Mouse (Mus musculus): ENCODE data around the gene Mad1l1.

Gene Mad1l1

DNA sequence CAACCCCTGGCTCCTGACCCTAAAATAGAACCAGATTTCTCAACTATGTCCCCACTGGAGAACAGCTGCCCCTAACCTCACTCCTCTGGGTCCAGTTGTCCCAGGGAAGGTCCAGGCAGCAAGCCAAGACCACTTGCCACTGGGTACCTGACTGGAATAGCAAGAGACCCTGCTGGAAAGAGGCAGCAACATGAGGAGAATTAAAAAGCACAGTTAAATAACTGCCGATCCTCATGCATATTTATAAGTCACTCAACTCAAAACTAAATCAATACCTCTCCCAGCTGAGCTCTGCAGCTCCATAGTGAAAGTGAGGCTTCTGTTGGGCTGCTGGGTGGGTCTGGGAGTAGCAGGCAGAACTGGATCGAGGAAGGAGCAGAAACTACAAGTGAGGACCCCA, 226.1 kb downstream of the Mad1l1 start:
- no peak for DNase-seq (ENCODE audit: low spot score in 2 of 2)

DNA sequence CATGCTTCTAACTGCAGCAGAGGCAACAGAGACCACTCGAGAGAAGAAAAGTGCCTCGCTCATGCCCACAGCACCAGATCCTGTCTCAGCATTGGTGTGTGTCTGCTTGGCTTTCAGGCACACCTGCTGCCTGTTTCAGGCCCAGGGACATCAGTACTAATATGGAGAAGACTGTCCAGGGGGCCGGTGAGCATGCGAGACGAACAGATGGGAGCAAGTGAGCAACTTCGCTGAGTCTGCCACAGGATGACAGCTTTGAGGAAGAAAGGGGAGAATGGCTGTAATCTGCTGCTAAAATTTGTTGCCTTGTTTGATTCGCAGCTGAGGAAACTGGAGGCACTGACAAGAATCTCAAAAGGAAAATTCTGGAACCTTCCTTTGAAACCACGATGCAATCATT, 227.9 kb downstream of the Mad1l1 start:
- no peak for DNase-seq (ENCODE audit: low spot score in 2 of 2)

DNA sequence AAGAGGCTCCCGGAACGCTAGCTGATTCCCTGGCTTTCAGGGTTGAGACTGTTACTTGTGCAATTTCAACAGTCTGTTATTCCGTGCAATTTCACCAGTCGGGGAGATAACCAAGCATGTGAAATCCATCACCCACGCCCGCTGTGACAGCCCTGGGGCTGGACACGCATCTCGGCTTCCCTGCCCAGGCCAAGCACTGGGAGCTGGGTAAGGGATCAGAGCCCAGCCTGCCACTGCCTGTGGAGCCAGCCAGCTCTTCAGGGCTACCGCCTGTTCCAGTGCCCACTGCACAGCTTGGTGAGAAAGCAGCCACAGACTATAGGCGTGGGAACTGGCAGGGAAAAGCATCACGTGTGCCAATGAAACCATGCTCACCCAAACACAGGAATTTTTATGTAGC, 229.8 kb downstream of the Mad1l1 start:
- no peak for DNase-seq (ENCODE audit: low spot score in 2 of 2)

DNA sequence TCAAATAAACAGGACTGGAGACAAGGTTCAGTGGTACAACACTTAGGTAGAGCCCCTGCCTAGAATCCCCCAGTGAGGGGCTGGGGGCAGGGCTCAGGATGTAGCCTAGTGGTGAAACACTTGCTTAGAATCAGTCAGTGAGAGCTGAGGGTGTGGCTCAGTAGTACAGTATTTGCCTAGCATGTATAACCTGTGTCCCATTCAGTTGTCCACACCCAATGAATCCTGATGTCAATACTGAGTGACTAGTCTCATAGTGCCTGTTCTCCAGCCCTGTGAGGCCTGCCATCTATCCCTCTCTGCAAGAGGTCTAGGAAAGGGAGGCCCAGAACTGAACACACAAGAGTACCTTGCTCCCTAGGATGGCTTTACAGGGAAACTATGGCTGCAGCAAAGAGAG, 232.1 kb downstream of the Mad1l1 start:
- no peak for DNase-seq (ENCODE audit: low spot score in 2 of 2)

DNA sequence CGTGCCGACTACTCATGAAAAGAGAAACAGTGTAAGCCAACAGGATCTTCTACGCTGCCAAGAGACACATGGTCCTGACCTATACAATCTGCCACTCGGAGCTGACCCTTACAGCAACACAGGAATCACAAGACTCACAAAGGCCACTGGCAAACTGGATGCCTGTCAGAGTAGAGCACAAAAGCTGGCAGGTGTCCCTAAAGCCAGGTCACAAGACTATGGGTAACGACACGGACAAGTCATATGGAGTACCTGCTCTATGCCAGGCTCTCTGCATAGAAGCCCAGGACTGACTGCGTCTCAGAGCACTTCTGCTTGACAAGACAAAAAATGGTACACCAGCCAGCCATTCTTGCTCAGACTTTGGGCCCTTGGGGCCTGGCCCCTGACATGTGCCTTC, 234.1 kb downstream of the Mad1l1 start:
- DNase-seq (ENCODE audit: low spot score in 2 of 2): no peak

DNA sequence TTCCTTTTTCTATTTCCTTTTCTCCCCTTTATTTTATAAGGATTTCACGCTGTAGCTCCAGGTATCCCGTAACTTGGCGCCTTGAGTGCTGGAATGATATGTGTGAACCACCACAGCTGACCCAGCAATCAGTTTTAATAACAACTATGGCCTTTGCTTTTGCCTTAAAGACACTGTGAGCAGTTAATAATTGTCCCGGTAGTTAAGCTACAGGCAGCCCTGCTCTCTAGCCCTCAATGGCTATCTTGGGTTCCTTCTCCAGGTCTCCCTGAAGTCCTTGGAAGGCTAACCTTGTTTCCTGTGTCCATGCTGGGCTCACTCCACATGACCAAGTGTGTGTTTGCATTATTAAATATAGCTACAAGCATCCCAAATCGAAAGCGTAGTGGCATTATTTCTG, 237.0 kb downstream of the Mad1l1 start:
- no peak for DNase-seq (ENCODE audit: low spot score in 2 of 2)

DNA sequence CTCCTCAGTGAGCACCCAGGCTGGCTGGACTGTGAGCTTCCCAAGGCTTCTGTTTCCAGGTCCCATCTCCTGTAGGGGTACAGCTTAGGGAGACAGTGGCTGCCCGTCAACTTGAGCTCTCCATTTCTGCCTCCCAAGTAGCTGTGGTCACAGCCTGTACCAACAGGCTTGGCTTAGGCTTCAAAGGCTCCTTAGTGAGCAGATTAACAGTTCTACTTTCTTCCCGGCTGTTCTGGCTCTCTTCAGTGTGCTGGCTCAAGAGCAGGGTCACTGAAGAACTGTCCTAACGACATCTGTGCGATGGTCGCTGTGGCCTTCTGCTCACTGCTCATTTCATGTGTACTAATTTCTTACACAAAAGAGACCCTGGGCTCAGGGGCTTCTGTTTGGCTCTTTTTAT, 237.4 kb downstream of the Mad1l1 start:
- no peak for DNase-seq (ENCODE audit: low spot score in 2 of 2)

DNA sequence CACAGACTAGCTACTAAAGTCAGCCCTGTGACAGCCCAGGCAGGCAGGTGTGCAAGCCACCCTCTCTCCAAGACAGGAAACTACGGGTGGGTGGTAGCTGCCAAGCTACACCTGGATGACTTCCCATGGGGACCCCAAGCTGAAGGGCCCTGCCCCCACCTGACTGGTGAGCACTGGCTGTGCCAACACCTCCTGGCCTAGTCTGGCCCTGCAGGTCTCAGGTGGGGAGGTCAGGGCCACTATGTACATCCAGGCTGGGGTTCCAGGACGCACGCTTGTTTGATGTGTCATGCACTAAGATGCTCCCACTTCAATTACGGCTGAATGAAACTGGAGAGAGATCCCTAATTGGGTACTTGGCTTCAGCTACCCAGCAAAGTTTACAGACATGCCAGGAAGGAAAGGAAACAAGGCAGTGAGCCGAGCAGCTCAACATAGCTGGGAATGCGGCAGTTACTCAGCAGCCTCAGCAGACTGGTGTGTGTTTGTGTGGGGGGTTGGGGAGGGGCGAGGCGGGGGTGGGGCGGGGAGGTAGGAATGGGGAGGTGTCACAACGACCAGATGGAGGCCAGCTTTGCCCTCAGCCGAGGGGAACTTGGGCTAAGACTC, 239.0 kb downstream of the Mad1l1 start:
- DNase-seq (ENCODE audit: low spot score in 2 of 2): no peak

DNA sequence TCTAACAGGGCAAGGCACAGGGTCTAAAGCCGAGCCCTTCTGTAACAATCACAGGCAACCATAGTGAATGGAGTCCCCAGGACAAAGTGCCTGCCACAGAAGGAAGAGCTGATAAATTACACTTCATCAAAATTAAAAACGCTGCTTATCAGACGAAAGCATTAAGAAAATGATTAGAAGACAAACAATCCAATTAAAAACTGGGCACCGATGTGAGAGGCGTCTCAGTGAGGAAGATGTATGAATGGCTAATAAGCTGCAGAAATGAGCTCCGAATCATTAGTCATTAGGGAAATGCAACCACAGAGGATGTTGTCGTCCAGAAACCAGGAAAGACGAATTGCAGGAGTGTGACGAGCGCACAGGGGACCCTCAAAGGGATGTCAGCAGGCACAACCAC, 240.3 kb downstream of the Mad1l1 start:
- no peak for DNase-seq (ENCODE audit: low spot score in 2 of 2)

DNA sequence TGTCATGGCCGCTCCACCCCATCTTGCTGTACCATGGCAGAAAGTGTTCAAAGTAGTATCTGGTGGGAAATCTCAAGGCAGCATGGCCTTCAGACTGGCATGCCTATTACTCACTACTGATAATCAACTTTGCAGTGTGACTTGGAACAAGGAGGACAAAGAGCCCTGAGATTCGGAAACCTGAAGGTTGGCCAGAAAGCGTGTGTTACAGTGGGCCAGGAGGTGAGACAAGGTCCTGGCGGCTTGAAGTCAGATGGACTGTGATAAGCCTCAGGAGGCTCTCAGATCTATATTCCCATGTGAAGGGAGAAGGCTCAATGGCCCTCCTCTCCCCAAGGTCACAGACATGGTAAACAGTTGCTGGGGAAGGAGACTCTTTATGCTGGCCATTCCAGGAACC, 241.8 kb downstream of the Mad1l1 start:
- DNase-seq (ENCODE audit: low spot score in 2 of 2): no peak

DNA sequence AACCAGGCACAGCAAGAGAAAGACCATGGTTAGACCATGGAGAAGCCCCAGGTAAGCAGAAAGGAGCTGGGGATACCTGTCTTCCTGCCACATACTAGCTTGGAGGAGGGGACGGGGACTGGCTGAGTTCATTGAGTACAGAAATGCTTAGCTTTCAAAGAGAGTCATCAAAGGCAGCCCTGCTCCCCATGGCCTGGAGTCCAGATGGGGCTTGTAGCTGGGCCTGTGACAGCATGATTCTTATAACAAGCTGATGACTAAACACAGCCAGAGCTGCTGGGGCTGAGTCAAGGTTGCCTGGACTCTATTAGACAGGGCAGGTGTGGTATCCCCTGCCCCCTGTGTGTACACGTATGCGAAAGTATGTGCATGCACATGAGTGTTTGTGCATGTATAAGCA, 242.9 kb downstream of the Mad1l1 start:
- no peak for DNase-seq (ENCODE audit: low spot score in 2 of 2)

DNA sequence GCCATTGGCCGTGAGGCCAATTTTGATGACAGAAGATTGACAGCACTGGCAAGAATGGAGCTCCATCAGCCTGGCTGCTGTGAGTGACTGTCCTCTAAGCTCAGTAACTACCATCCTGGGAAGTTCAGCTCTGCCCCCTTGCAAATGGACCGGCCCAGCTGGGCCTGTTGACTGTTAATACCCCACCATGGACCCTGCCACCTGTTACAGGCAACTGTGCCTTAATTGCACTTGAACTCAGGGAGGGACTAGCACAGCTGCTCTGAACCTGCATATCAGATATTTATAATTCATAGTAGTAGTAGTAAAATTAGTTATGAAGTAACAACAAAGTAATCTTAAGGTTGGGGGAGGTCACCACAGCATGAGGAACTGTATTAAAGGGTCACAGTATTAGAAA, 244.9 kb downstream of the Mad1l1 start:
- DNase-seq (ENCODE audit: low spot score in 2 of 2): no peak

DNA sequence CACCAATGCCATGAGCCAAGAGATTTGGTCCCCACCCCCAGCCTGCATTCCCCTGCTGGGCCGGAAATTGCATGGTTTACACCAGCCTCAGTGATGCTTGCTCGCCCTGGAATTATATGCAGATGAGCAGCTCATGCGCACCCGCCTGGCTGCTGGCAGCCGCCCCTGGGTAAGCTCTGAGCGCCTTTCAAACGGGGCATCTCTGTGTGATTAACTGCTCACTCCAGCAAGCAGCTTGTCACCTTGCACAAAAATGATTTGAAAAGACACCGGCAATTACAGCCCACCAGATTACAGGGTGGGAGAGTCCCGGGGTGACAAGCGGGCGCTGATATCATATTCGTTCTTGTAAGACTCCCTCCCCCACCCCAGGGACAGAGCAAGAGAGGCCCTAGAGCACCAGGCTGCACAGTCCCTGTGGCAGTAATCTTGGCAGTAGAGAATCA, 247.7 kb downstream of the Mad1l1 start:
- no peak for DNase-seq (ENCODE audit: low spot score in 2 of 2)

DNA sequence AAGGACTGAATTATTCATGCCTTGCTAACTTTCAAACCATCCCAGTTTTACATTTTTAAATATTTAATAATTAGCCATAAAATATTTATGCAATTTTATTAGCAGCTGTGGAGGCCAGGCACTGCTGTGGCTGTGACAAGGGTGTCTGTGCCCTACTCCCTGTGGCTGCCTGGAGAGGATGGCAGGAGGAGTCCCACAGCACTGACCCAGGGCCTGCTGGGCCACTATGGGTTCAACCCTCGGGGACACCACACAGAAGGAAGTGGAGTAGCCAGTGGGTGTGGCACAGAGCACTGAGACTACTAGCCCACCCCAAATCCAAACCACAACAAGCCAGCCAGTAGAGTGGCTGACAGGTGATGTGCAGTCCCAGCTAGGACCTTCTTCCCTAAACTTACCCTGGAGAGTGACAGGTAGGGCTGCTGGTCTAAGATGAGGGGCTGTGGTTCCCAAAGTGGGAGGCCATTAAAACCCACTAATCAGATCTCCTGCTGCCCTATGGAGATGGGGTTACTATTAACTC, 248.1 kb downstream of the Mad1l1 start:
- DNase-seq (ENCODE audit: low spot score in 2 of 2): no peak

DNA sequence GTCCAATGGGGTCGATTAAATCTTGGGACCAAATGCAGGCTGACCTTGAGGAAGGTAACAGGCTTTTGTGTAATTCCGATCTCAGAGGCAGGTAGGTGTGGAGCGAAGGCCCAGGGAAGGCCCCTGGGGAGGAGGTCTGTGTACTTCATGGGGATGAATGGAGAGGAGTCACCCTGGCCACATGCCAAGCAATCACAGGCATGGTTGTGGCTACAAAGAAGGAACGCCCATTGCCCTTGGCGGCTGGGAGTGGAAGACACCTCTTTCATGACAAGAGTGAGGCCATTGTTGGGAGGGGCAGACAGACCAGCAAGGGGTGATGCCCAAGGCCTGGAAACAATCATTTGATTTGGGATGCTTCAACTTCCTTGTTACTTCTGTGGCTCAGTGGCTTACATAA, 252.8 kb downstream of the Mad1l1 start:
- DNase-seq (ENCODE audit: low spot score in 2 of 2): no peak

DNA sequence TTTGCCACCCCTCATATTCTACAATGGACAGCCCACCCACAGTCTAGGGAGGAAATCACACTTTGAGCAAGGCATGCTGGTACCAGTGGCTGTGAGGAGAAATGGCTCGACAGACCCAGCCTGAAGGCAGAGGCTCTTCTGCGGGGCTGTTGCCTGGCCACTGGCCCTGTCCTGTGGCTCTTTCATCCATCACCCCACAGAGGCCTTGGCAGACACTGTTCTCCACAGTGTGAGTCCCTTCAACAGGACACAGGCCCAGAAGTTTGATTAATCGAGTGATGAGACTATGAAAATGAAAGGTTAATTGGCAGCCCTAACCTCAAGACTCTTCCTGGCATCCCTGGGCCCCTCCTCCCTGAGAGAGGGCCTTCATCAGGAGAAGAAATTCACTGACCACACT, 253.3 kb downstream of the Mad1l1 start:
- DNase-seq (ENCODE audit: low spot score in 2 of 2): no peak

DNA sequence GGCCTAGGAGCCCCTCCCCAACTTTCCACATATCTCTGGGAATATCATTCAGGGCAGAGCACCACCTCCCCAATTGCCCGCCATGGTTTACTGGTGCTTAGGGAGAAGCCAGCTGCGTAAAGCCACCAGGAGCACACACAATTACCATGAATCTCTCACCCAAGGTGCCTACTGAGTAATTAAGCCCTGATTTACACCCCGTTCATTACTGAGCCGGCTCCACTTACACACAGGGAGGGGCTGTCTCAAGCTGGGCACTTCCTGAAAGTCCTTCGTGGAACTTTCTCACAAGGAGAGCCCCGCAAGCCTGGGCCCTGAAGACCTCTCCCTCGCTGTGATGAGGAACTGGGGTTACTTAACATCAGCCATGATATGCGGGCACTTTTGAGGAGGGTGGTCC, 254.6 kb downstream of the Mad1l1 start:
- no peak for DNase-seq (ENCODE audit: low spot score in 2 of 2)

DNA sequence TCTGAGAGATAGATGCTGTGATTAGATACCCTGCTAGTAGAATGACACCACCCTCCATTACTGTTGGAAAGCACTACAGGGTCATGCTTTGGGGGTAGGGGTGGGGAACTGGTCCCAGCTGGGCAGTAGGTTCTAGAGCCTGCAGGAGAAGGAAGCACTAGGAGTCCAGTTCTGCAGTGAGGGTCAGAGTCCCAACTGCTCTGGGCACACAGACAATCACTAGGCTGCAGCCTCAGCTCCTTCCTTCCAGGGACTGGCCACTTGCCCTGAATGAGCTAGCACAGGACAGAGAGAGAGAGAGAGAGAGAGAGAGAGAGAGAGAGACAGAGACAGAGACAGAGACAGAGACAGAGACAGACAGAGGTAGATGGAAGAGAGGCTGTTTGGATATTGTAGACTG, 255.1 kb downstream of the Mad1l1 start:
- no peak for DNase-seq (ENCODE audit: low spot score in 2 of 2)

DNA sequence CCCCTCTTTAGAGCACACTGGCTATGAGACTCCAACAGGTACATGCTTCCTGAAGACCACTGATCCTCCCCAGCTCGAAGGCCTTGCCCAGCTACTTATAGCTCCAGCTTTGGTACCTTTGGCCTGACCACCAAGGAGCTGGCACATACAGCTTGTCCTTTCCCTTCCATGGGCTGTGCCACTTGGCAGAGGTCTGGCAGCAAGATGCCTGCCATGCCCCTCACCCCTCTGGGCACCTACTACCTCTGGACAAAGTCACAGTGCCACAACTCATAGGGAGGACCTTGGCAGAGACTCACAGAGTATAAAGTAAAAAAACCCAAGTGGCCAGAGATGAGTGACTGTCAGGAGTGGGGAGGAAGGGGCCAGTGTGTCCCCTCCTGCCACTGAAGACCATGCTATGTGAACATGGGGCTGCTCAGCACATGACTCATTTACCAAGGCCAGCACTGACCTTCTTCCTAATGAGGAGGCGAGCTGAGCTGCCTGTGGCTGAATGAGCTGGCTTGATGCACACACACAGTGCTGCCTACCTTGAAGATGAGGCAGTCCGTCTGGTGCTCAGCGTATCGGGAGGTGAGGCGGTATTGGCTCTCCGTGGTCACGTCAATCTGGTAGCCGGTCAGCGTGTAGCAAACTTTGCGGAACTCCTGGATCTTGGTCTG, 255.9 kb downstream of the Mad1l1 start:
- DNase-seq (ENCODE audit: low spot score in 2 of 2): no peak

DNA sequence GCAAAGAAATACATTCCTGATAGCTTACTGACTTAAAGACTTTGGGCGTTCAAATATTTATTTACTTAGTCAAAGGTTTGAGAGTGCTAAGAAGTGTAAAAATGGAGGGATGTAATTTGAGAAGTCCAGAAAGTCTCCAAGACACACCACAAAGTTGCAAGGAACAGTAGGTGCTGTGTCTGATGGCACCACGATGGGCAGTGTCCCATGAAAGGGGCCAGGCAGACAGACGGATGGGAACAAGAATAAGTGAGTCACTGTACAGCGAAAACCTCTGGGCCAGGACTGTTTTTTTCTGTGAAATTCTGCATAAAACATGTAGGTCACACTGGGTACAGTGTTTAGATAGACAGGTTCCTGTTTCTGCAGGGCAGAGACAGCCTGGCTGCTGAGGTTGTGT, 256.8 kb downstream of the Mad1l1 start:
- DNase-seq (ENCODE audit: low spot score in 2 of 2): no peak

DNA sequence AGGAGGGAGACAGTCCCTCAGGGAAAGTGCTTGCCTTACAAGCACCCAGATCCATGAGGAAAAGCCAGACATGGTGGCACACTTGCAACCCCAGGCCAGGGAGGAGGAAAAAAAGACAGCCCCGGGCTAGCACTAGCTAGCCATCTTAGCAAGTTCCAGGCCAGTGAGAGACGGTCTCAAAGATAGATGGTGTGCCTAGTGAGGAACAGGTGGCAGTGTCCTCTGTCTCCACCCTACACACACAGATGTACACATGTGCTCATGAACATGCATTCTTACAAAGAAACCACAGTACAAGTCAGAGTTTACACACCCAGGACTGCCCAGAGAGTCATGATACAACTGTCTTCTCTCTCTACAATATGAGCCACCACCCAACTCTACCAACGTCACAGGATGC, 258.5 kb downstream of the Mad1l1 start:
- DNase-seq (ENCODE audit: low spot score in 2 of 2): no peak

DNA sequence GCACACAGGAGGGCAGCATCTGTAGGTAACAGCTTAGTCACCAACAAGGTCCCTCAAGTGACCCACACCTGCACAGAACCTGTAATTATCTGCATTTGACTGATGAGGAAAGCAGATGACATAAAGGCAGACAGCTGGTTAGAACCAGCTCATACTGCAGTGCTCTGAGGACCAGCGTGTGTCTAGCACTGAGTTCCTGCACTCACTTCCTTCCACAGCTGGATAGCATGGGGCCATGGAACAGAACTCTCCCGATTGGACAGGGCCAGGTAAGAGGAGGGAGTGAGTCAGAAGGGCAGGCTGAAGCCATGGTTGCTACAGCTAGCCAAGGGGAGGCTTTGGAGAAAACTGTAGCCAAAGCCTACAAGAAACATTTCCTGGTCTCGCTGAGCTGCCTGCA, 259.0 kb downstream of the Mad1l1 start:
- DNase-seq (ENCODE audit: low spot score in 2 of 2): no peak

DNA sequence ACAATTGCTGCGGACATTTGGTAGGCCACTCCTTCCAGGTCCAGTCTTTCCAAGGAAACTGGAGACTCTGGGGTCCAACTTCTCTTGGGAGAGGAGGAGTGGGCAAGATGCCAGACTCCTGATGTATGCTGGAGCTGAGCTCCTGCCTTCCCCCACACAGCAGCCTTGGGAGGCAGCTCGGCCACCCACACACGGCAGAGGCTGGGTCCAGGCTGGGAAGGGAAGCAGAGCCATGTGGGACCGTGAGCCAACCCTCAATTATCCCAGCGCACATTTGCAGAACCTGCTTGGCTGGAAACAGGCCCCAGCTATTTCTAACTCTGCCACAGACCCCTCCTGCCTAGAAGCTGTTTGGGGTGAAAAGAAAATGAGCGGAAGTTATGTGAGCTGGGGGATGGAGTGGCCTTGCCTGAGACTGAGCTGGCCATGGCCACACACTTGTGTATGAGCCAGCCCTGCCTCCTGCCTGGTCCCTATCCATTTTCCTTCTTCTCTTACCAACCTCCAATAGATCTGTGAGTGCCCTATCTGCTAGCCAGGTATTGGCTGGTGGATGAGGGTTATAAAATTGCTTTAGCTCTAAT, 260.0 kb downstream of the Mad1l1 start:
- no peak for DNase-seq (ENCODE audit: low spot score in 2 of 2)
